Mouse (Mus musculus) heart, embryonic 11.5 days (tissue): ENCODE data around the gene Igf2bp3. TPM values are rescaled to one million over a fixed set of nuclear protein-coding genes. Genes with fewer than 3 reads are reported as not detected.

Experiments used
- ATAC-seq: fragments of 200-750 bp; cut with Nextera tagmentation; replicated peaks from 2 replicates; pipeline ENCODE4 v1.8.0; 2017; ENCODE audit warnings: moderate library complexity; ENCODE audit not compliant: insufficient number of reproducible peaks, low FRiP score, low TSS enrichment
- H3K27ac ChIP-seq: fragments of 300-500 bp; sonication (generic); 2 replicates; pipeline ENCODE4 v1.5.1; 2014; ENCODE audit warnings: mild to moderate bottlenecking, low read depth, low read length
- H3K27me3 ChIP-seq: fragments of 300-500 bp; sonication (generic); 2 replicates; pipeline ENCODE4 v1.6.1; 2014; ENCODE audit warnings: mild to moderate bottlenecking, low read length, mixed read lengths; ENCODE audit not compliant: control insufficient read depth, insufficient read depth
- H3K36me3 ChIP-seq: fragments of 300-500 bp; sonication (generic); 2 replicates; pipeline ENCODE4 v1.6.1; 2014; ENCODE audit warnings: mild to moderate bottlenecking, low read length, moderate library complexity, mixed read lengths; ENCODE audit not compliant: control insufficient read depth, insufficient read depth
- H3K4me1 ChIP-seq: fragments of 300-500 bp; sonication (generic); 2 replicates; pipeline ENCODE4 v1.6.1; 2014; ENCODE audit warnings: low read length; ENCODE audit not compliant: control insufficient read depth, insufficient read depth
- H3K4me2 ChIP-seq: fragments of 300-500 bp; sonication (generic); 2 replicates; pipeline ENCODE4 v1.6.1; 2014; ENCODE audit warnings: mild to moderate bottlenecking, moderate library complexity
- H3K4me3 ChIP-seq: fragments of 300-500 bp; sonication (generic); 2 replicates; pipeline ENCODE4 v1.5.1; 2014; ENCODE audit warnings: low read depth, low read length
- H3K9ac ChIP-seq: fragments of 300-500 bp; sonication (generic); 2 replicates; pipeline ENCODE4 v1.6.1; 2014; ENCODE audit warnings: mild to moderate bottlenecking, low read depth, low read length, moderate library complexity
- H3K9me3 ChIP-seq: fragments of 300-500 bp; sonication (generic); replicated peaks from 2 replicates; pipeline ENCODE4 v1.6.1; 2016; ENCODE audit warnings: low read length; ENCODE audit not compliant: control insufficient read depth
- WGBS: fragments of 180-500 bp; shearing (Covaris S2); extraction: QIAGEN DNeasy Blood & Tissue Kit; methylation state at CpG from one replicate; pipeline ENCODE4 v1.1.7; 2014; ENCODE audit not compliant: insufficient replicate concordance; 5-methylcytosine and 5-hydroxymethylcytosine counted together
- polyA plus RNA-seq: library from polyadenylated mRNA; unstranded; fragments of >200 nt; fragmentation: Nextera tagmentation; extraction: Ambion mirVana; gene quantifications from 2 replicates; pipeline ENCODE4 v1.2.1, GENCODE M21; 2014

Gene Igf2bp3
- polyA plus RNA-seq, 1 experiment from 2014 or later, result 74.4 TPM

DNA sequence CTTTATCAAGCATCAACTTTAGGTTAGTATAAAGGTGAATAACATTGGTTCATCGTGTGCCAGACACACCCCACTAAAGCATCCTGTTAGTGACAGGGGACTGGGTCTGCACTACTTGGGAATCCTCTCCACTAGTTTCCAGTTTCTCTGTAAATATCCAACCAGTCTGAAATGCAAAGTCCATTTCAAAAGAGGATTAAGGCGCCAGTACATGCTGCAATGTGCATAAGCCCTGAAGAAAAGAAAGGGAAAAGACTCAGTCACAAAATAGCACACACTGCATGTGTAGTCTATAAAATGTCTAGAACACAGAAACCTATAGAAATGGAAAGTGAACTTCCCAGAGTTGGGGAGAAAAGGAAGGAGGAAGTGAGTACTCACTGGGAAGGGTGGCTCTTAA lies 68.3 kb downstream of the Igf2bp3 start:
- H3K4me3 ChIP-seq, result no peak overlapping the region
- H3K9ac ChIP-seq, result no peak overlapping the region
- ATAC-seq, result no peak
- no peak overlapping the region for H3K4me2 ChIP-seq
- 81% methylated on average over 2 of the region's 2 CpGs for WGBS
- H3K9me3 ChIP-seq, result no peaks in the 10 kb centered on the region
- H3K36me3 ChIP-seq, result no peaks in the 10 kb centered on the region
- no peak overlapping the region for H3K27ac ChIP-seq
- no peaks in the 10 kb centered on the region for H3K27me3 ChIP-seq
- H3K4me1 ChIP-seq, result peaks cover 33% of the 10 kb centered on the region

- Histone ChIP-seq H3K36me3 (no peaks in the 10 kb centered on the region; the same call in 1 of the 2 replicates), H3K27me3 (no peaks in the 10 kb centered on the region), H3K4me2 (no peak overlapping the region), H3K4me1 (peaks cover 35% of the 10 kb centered on the region), H3K27ac (no peak overlapping the region), H3K9me3 (no peaks in the 10 kb centered on the region), H3K4me3 (no peak overlapping the region), H3K9ac (no peak overlapping the region)
- ATAC-seq, result no peak
- WGBS, result 89% methylated on average over 9 of the region's 9 CpGs
Measured at GRCm38 (mm10) chr6:49142428-49142827, 72.3 kb downstream of the Igf2bp3 start.

DNA sequence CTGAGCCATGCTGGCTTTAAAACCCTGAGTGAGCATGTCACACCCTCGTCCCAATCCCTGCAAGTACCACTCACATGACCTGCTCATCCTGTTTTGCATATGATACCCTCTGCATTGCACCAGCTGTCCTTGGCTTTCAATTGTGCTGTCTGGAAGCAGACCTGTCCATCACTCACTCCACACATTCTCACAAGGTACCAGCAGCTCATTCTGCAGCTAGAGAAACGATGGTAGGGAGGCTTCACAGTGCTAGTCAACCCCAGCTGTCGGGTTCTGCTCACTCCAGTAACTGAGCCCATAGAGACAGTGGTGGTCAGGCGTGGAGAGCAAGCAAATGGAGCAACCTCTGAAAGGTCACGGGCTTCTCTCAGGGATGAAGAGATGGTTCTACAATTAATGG lies 73.6 kb downstream of the Igf2bp3 start:
- Histone ChIP-seq H3K9ac (no peak overlapping the region), H3K27me3 (no peaks in the 10 kb centered on the region), H3K9me3 (no peaks in the 10 kb centered on the region), H3K27ac (no peak overlapping the region), H3K4me3 (no peak overlapping the region), H3K36me3 (no peaks in the 10 kb centered on the region; the same call in 1 of the 2 replicates), H3K4me1 (peaks cover 27% of the 10 kb centered on the region), H3K4me2 (no peak overlapping the region)
- WGBS, result 64% methylated on average over 5 of the region's 5 CpGs
- ATAC-seq, result no peak

- H3K4me2 ChIP-seq, result no peak overlapping the region
- no peak overlapping the region for H3K4me3 ChIP-seq
- H3K9ac ChIP-seq, result no peak overlapping the region
- no peaks in the 10 kb centered on the region for H3K9me3 ChIP-seq
- 59% methylated on average over 17 of the region's 17 CpGs for WGBS
- H3K27ac ChIP-seq, result no peak overlapping the region
- no peaks in the 10 kb centered on the region for H3K27me3 ChIP-seq
- H3K4me1 ChIP-seq, result peaks cover 26% of the 10 kb centered on the region
- no peak for ATAC-seq
- H3K36me3 ChIP-seq, result no peaks in the 10 kb centered on the region; the same call in 1 of the 2 replicates
Measured at GRCm38 (mm10) chr6:49138159-49139051, 76.4 kb downstream of the Igf2bp3 start.

GRCm38 (mm10) chr6:49136739-49137138 lies 78.0 kb downstream of the Igf2bp3 start:
- 55% methylated on average over 5 of the region's 5 CpGs for WGBS
- no peaks in the 10 kb centered on the region; the same call in 1 of the 2 replicates for H3K36me3 ChIP-seq
- no peaks in the 10 kb centered on the region for H3K9me3 ChIP-seq
- no peaks in the 10 kb centered on the region for H3K27me3 ChIP-seq
- H3K4me2 ChIP-seq, result no peak overlapping the region
- H3K4me3 ChIP-seq, result no peak overlapping the region
- ATAC-seq, result no peak
- no peak overlapping the region for H3K9ac ChIP-seq
- H3K27ac ChIP-seq, result no peak overlapping the region
- H3K4me1 ChIP-seq, result peaks cover 26% of the 10 kb centered on the region

DNA sequence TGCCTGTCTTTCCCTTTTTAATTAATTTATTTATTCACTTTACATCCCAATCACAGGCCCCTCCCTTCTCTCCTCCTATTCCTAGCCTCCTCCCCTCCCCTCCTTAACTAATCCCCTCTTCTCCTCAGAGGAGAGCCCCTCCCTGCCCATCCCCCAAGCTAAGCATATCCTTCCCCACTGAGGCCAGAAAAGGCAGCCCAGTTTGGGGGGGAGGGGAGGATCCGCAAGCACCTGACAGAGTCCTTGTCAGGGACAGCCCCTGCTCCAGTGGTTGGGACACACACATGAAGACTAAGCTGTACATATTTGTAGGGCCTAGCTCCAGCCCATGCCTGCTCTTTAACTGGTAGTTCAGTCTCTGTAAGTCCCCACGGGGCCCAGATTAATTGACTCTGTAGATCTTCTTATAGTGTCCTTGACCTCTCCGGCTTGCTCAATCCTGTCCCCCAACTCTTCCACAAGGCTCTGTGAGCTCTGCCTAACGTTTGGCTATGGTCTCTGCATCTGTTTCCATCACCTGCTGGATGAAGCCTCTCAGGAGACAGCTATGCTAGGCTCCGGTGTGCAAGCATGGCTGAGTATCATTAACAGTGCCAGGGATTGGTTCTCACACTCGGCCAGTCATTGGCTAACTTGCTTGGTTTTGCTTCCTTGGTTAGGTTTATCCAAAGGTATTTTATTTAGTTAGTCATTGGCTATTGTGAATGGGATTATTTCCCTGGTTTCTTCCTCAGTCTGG lies 82.2 kb downstream of the Igf2bp3 start:
- H3K9me3 ChIP-seq, result no peaks in the 10 kb centered on the region
- ATAC-seq, result no peak
- WGBS, result 59% methylated on average over 6 of the region's 6 CpGs

DNA sequence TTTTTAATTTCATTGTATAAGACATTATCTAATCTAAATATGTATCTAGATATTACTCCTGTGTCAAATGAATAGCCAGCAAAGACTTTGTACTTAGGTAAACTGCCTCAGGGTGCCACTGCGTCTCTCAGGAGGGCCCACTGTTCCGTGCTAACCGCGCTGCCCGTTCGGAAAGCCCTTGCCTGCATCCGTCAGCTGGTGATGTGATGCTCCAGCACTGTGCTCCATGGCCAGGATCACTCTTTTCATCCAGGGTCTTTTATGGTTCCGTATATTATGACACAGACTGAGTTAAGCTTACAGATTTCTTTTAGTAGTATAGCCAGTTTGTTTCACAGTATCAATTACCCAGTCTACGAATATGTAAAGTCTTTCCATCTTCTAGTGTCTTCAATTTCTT lies 82.9 kb downstream of the Igf2bp3 start:
- no peak for ATAC-seq
- WGBS, result 89% methylated on average over 9 of the region's 9 CpGs

More for the DNA sequence above, 82.2 kb downstream of the Igf2bp3 start:
- Histone ChIP-seq H3K9ac (no peak overlapping the region), H3K4me3 (no peak overlapping the region), H3K4me1 (peaks cover 10% of the 10 kb centered on the region; the same call in 1 of the 2 replicates), H3K27me3 (no peaks in the 10 kb centered on the region), H3K4me2 (no peak overlapping the region), H3K27ac (no peak overlapping the region), H3K36me3 (no peaks in the 10 kb centered on the region)

DNA sequence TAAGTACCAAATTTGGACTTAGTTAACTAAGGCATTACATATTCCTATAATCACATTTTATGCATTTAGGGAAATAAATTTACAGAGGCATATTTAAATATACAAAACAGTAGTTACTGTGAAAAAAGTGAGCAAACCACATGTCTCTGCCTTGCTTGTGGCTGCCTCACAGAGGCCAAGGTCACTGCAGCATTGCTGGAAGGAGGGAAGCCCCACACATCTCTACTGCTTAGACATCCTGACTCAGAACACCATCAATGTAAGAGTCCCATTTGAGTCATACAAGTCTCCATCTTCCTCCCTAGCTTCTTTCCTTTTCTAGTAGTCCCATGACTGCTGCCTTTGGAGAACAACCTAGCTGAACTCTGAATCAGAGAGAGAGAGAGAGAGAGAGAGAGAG lies 84.4 kb downstream of the Igf2bp3 start:
- H3K27me3 ChIP-seq, result no peaks in the 10 kb centered on the region
- H3K4me3 ChIP-seq, result no peak overlapping the region
- H3K4me2 ChIP-seq, result no peak overlapping the region
- peaks cover 6% of the 10 kb centered on the region; the same call in 1 of the 2 replicates for H3K4me1 ChIP-seq
- no peak overlapping the region for H3K27ac ChIP-seq
- H3K9ac ChIP-seq, result no peak overlapping the region
- no peak for ATAC-seq
- H3K9me3 ChIP-seq, result no peaks in the 10 kb centered on the region
- peaks cover 3% of the 10 kb centered on the region; the same call in 1 of the 2 replicates for H3K36me3 ChIP-seq

More for the DNA sequence above, 82.9 kb downstream of the Igf2bp3 start:
- no peak overlapping the region for H3K9ac ChIP-seq
- no peaks in the 10 kb centered on the region for H3K9me3 ChIP-seq
- H3K36me3 ChIP-seq, result no peaks in the 10 kb centered on the region
- no peaks in the 10 kb centered on the region for H3K27me3 ChIP-seq
- no peak overlapping the region for H3K27ac ChIP-seq
- no peak overlapping the region for H3K4me2 ChIP-seq
- H3K4me1 ChIP-seq, result peaks cover 10% of the 10 kb centered on the region; the same call in 1 of the 2 replicates
- H3K4me3 ChIP-seq, result no peak overlapping the region
